Mouse (Mus musculus): ENCODE data around the gene Gm17078. TPM values are rescaled to one million over a fixed set of nuclear protein-coding genes. Genes with fewer than 3 reads are reported as not detected.

The Gm17078 gene
- not detected for polyA plus RNA-seq (2017; shearing (Covaris generic))

DNA sequence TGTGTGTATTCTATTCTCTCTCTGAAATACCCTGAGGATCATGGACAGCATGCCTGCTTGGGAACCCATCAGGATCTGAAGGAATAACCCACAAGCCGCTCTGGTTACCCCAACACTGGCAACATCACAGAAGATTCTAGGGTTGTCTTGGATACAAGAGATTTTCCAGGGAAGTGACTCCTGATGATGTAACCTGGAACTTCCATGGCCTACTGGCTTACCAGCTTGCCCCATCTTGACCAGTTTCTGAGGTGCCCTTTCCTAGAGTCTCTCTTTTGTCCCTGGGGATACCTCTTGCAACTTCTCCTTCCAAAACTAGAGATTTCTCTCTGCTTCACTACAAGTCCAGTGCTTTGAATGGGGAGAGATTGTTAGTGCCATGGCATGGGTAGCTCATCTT lies at the start of gene Gm17078:
Gene Gm17078 (minus strand): TSS at position 101 of the 400 bp plus-strand sequence.

DNA sequence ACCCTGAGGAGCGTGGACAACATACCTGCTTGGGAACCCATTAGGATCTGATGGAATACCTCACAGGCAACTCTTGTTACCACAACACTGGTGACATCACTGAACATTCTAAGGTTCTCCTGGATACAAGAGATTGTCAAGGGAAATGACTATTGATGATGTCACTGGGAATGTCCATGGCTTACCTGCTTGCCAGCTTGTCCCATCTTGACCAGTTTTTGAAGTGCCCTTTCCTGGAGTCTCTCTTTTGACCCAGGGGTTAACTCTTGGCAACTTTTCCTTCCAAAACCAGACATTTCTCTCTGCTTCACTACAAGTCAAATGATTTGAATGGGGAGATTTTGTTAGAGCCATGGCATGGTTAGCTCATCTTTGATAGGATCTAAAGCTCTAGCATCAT lies 24.5 kb upstream of the Gm17078 start, which contains the start of gene Gm4181:
Gene Gm4181 (minus strand): TSS at position 101 of the 400 bp plus-strand sequence.

DNA sequence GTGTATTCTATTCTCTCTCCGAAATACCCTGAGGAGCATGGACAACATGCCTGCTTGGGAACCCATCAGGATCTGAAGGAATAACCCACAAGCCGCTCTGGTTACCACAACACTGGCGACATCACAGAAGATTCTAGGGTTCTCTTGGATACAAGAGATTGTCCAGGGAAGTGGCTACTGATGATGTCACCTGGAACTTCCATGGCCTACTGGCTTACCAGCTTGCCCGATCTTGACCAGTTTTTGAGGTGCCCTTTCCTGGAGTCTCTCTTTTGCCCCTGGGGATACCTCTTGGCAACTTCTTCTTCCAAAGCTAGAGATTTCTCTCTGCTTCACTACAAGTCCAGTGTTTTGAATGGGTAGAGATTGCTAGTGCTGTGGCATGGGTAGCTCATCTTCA lies 19.1 kb downstream of the Gm17078 start, which contains the start of gene Gm17174:
Gene Gm17174 (minus strand): TSS at position 101 of the 400 bp plus-strand sequence.

DNA sequence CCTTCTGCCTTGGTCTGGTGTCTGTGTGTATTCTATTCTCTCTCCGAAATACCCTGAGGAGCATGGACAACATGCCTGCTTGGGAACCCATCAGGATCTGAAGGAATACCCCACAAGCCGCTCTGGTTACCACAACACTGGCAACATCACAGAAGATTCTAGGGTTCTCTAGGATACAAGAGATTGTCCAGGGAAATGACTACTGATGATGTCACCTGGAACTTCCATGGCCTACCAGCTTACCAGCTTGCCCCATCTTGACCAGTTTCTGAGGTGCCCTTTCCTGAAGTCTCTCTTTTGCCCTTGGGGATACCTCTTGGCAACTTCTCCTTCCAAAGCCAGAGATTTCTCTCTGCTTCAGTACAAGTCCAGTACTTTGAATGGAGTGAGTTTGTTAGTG lies 37.1 kb downstream of the Gm17078 start, which contains the start of gene Gm17175:
Gene Gm17175 (minus strand): TSS at position 101 of the 400 bp plus-strand sequence.

Other genes starting within 250 kb of the Gm17078 start
- not detected for gene Gm7247, start 249.6 kb downstream of the Gm17078 start, polyA plus RNA-seq (2017; shearing (Covaris generic))
- not detected for gene Vmn2r88, start 200.5 kb downstream of the Gm17078 start, polyA plus RNA-seq (2017; shearing (Covaris generic))
- gene Vmn2r89, start 159.5 kb downstream of the Gm17078 start, polyA plus RNA-seq (2017; shearing (Covaris generic)), result not detected
- not detected for gene Gm5622, start 58.5 kb downstream of the Gm17078 start, polyA plus RNA-seq (2017; shearing (Covaris generic))
- gene Gm17175, start 37.2 kb downstream of the Gm17078 start, polyA plus RNA-seq (2017; shearing (Covaris generic)), result not detected
- gene Gm17174, start 19.2 kb downstream of the Gm17078 start, polyA plus RNA-seq (2017; shearing (Covaris generic)), result not detected
- not detected for gene Gm4181, start 24.4 kb upstream of the Gm17078 start, polyA plus RNA-seq (2017; shearing (Covaris generic))
- not detected for gene Gm17079, start 84.2 kb upstream of the Gm17078 start, polyA plus RNA-seq (2017; shearing (Covaris generic))
- gene Gm5800, start 105.9 kb upstream of the Gm17078 start, polyA plus RNA-seq (2017; shearing (Covaris generic)), result not detected
- not detected for gene Ang4, start 162.3 kb upstream of the Gm17078 start, polyA plus RNA-seq (2017; shearing (Covaris generic))
- not detected for gene AY358078, start 188.7 kb upstream of the Gm17078 start, polyA plus RNA-seq (2017; shearing (Covaris generic))
- not detected for gene Ear6, start 242.4 kb upstream of the Gm17078 start, polyA plus RNA-seq (2017; shearing (Covaris generic))